Mouse (Mus musculus) brain, embryonic 14.5 days (tissue): ENCODE data around the gene Atf7ip2. TPM values are rescaled to one million over a fixed set of nuclear protein-coding genes. Genes with fewer than 3 reads are reported as not detected.
"Not testable (repeated sequence)": the region's sequence is repeated elsewhere in the genome, so short reads cannot be mapped to it uniquely, and the experiment has no call there.

Experiments used
- DNase-seq: peaks from one replicate; pipeline ENCODE4 v3.0.0-alpha.2; 2011; ENCODE audit warnings: low read depth
- CTCF ChIP-seq: fragments of 200-500 bp; IDR thresholded peaks from 2 replicates; pipeline ENCODE4 v1.5.1; 2012; ENCODE audit warnings: inconsistent platforms, mild to moderate bottlenecking, moderate library complexity, borderline replicate concordance; ENCODE audit not compliant: insufficient read depth, insufficient read length; ENCODE audit errors: extremely low read depth
- POLR2A ChIP-seq: fragments of 200-500 bp; IDR thresholded peaks from 2 replicates; pipeline ENCODE4 v1.6.1; 2012; ENCODE audit warnings: mild to moderate bottlenecking, inconsistent platforms, borderline replicate concordance; ENCODE audit not compliant: poor library complexity, insufficient read depth, insufficient read length, severe bottlenecking; ENCODE audit errors: extremely low read depth
- polyA plus RNA-seq: library from polyadenylated mRNA; depleted of rRNA; stranded (reverse); fragments of >200 nt; gene quantifications from 2 replicates; pipeline ENCODE4 v1.2.3, GENCODE M21; 2012; rRNA removed

Gene Atf7ip2
- polyA plus RNA-seq = 0.11 and 0.22 TPM in 2 replicates

DNA sequence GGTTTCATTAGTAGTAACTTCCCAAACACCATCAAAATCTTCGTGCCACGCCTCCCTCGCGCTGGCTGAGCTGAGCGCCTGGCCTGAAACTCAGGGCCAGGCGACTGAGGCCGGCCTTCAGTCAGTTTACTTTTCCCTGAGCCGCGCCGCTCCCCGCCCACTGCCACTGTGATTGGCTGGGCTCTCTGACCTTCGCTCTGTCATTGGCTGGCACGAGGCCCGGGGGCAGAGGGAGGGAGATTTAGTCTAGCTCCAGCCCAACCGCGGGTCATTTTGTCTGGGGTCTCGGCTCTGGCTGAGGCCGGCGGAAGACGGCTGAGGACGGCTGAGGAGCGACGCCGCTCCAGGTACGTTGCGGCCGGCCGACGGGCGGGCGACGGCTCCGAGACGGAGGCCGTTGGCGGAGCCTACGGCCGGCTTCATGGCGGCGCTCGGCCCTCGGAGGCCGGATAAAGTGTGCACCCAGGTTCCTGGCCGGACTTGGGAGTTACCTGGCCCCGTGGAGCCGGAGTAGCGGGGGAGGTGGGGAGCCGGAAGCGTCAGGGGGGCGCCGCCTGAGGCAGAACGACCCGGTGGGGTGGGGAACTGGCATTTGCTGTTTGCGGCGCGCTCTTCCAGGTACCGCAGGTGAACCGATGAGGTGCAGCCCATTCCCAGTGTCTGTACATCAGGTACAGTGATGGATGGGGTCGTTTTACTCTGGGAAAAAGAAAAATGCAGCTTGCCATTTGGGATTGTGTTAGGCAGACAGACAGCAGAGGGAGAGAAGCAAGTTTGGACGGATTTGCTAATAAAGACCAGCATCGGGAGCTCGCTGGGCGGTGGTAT lies at the start of gene Atf7ip2:
Atf7ip2 (plus strand) TSS at position 34 of the 828 bp plus-strand sequence.
- TF ChIP-seq POLR2A (no peak), CTCF (no peak)
- DNase-seq = peak; percentile 93

DNA sequence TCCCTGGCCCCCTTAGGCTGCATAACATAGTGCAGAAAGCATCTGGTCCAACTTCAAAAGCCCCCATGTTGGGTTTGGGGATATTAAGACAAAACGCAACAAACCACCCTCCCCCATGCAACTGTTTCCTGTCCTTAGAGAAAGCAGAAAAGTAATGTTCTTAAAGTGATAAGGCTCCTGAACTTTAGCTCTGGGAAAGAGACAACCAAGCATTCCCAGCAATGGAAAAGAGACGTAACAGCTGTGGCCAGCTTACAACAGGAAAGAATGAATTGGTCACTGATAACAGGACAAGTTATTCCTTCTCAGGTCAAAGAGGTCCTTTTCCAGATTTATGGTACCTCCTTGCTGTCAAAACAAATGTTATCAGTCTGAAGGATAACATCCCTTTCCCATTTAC lies 49.3 kb upstream of the Atf7ip2 start:
- no peak for DNase-seq
- TF ChIP-seq POLR2A (no peak), CTCF (no peak)

DNA sequence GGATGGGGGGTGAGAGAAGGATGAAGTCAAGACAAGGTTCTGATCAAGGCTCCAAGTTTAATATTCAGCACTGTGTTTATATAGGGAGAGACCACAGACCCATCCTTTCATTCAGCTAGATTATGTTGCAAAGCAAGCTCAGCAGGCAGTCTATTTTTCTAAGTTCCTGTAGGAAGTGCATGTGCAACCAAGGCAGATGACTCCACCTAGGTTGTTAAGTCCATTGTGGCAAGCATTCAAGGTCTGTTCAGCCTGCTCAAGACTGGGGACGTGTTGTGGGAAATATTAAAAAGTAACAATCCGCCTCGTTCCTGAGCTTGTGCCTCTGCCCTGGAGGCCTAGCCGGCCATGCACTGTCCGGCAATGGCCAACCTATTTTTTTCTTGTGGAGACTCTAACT lies 45.1 kb upstream of the Atf7ip2 start:
- no peak for DNase-seq
- TF ChIP-seq CTCF (no peak), POLR2A (no peak)

DNA sequence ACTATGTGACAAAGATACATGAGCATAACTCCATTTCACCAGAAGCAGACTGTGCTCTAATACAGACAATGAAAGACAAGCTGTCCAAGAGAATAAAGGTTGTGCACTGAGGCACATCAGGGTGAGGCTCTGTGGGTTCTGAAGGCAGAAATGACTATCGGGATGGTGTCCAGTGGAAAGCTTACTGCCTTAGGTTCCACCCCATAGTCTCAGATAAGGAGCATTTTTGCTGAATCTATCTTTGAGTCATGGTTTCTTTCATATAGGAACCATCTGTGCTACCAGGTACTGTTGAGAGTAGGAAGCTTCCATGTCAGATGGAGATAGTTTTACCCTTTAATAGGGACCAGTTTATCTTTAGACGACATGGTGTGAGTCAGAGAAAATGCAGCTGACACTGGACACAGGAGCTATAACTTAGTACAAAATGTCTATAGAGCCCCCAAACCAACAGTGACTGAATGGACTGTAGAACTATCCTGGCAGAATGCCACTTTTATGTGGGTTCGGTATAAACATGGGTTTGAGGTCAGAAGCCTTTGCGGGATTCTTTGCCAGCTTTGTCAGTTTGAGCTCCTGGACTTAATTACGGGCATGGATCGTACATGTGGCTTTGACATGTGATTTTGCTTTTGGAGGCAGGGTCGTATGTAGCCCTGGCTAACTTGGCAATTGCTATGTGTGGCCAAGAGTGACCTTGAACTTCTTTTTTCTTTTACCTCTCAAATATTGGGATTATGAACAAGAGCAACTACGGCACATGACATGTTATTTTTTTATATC lies 23.2 kb upstream of the Atf7ip2 start:
- no peak for TF ChIP-seq POLR2A
- no peak for TF ChIP-seq CTCF
- no peak for DNase-seq

DNA sequence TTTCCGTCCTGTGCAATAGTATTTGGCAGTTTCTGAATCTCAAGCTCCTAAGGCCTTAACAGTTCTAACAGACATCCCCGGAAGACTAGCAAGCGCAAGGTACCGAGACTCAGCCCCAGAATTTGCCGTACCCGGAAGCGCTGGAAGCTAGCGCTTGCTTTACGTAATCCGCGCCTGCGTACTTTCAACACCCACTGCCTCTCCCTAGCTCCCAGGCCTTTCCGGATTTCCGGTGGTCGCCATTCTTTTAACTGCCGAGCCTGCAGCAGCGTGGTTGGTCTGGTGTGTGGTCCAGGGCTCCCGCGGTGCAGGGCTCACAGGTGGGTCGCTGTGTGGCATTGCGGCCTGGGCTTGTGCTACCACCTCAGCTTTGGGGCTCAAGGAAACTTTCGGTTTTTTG lies 22.5 kb upstream of the Atf7ip2 start, which contains the start of gene Rpl39l:
Rpl39l (plus strand) TSS at position 222 of the 400 bp plus-strand sequence.
- DNase-seq = no peak
- TF ChIP-seq CTCF (no peak), POLR2A (no peak)

DNA sequence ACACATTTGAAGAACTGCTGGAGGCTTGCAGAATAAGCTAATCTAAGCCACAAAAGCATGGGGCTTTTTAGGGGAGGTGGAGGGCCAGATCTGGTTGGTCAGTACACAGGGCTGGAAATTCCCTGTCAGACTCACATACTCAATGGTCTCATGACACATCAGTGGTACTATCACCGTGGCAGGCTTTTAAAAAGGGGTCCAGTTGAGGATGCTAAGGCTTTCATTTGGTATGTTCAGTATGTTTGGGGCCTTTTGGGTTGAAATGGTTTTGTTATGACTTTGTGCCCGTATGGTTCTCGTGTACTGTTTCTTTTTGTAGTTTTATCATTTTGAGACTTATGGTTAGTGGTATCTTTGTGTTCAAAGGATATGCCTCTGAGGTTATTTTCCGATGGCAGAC lies 21.2 kb upstream of the Atf7ip2 start:
- DNase-seq = no peak
- TF ChIP-seq POLR2A (no peak), CTCF (no peak)

DNA sequence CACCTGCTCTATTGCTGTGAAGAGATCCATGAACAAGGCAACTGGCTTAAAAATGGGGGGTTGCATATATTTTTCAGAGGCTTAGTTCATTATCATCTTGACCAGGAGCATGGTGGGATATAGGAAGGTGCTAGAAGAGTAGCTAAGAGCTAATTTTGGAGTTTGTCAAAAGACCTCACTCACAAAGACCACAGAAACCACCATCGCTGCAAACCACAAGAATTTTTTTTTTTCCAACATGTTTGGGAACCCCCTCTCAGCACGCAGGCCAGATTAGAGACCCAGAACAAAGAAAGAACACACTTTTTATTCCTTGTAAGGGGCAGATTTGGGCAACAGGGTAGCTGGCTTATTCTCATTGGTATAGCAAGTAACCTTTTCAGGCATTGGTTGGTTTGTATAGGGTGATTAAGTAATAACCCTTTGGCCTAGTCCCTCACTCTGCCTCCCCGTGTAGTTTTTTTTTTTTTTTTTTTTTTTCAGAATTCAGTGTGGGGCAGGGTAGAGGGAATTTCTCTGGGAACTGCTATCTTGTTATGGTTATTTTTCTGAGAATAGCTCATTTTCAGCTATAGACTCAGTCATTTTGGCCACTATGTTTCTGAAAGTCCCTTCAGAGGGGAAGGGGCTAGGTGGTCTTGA lies 20.2 kb upstream of the Atf7ip2 start:
- DNase-seq = no peak
- no peak for TF ChIP-seq POLR2A
- TF ChIP-seq CTCF = no peak

DNA sequence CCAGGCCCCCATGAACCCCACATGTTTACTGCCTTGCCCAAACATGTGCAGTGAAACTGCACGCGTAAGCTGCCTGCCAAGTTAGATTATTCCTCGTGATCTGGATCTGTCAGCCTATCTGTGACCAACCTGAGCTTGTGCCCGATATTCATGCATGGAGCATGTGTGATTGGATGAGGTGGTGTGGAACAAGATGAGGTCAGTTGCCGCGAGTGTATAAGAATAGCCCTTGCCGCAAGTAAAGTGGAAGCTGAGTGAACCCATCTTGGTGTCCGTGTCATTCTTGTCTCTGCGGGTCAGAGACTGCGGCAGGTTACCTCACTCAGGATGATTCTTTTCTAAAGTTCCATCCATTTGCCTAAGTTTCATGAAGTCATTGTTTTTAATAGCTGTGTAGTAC lies 5.1 kb upstream of the Atf7ip2 start:
- not testable (repeated sequence) for DNase-seq

DNA sequence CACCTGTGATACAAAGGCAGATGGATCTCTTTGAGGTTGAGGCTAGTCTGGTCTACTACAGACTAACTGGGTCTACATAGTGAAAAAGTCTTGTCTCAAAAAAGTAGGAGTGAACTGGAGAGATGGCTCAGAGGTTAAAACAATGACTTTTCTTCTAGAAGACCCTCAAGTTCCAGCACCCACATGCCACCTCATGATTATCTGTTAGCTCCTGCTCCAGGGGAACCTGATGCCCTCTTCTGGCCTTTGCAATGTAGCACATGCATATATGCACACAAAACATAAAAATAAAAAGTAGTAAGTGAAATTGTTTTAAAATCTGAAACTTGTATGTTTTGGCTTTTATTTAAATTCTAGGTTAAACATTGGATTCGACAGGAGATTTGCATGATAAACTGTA lies 16.3 kb downstream of the Atf7ip2 start:
- TF ChIP-seq POLR2A = no peak
- TF ChIP-seq CTCF = no peak
- DNase-seq = no peak

DNA sequence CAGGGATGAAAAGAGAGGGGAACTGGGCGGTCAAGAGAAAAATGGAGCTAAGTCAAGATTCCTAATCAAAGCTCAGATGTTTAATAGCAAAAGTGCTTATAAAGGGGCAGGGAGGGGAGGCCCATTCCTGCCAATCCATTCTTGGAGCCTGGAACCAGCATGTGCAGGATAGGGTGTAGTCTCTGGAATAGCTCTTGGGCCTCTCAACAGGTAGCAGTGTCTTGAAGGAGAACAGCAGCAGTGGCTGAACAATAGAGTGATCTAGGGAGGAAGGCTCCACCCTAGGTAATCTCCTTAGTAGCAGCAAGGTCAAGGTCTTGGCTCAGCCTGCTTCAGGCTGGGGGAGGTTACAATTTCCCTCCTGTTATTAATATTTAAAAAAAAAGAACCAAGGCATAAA lies 23.9 kb downstream of the Atf7ip2 start:
- DNase-seq = not testable (repeated sequence)

DNA sequence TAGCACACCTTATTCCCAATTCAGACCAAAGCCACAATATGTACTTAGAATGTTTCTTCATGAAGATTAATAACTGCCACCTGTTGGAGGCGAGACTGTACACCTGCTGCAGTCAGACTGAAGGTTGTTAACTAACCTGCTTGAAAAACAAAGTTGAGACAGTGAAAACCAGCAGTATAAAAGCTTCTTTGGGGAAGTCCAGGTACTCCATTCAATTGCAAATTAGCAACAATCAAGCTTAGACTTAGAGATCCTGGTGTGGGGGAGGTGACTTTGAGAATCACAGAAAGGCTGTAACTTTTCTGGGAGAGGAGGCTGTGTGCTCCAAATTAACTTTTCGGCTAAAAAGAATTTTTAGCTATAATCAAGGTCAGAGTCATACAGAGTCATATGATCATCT lies 24.5 kb downstream of the Atf7ip2 start:
- not testable (repeated sequence) for DNase-seq

DNA sequence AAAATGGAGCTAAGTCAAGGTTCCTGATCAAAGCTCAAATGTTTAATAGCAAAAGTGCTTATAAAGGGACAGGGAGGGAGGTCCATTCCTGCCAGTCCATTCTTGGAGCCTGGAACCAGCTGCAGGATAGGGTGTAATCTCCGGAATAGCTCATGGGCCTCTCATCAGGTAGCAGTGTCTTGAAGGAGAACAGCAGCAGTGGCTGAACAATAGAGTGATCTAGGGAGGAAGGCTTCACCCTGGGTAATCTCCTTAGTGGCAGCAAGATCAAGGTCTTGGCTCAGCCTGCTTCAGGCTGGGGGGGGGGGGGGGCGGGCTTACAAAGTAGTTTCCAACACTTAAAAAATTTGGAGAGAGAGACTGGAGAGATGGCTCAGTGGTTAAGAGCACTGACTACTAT lies 34.8 kb downstream of the Atf7ip2 start:
- DNase-seq = no peak
- TF ChIP-seq CTCF (no peak), POLR2A (no peak)

DNA sequence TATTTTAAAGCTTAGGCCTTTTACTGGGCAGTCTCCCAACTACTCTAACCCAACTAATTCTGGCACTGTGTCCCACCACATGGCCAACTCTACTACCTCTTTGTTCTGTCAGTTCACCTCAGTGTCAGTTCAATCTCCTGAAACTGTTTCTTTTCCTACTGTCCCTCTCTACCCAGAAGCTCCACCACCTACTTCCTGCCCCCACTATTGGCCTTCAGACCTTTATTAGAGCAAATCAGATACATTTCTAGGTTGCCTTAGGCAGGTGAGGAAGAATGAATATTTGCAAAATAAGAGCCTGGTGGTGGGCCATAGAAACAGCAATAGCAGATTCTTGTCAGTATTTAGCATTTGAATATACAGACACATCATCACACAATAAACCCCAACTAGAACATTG lies 44.1 kb downstream of the Atf7ip2 start:
- DNase-seq = no peak
- TF ChIP-seq POLR2A (no peak), CTCF (no peak)
